Mouse (Mus musculus) limb, embryonic 12.5 days (tissue): Measurements from ENCODE around the gene Pdia2. TPM values are rescaled to one million over a fixed set of nuclear protein-coding genes. Genes with fewer than 3 reads are reported as not detected.
"Not testable (repeated sequence)": the region's sequence is repeated elsewhere in the genome, so short reads cannot be mapped to it uniquely, and the experiment has no call there.

ENCODE experiments used
- ATAC-seq: fragments of 200-750 bp; cut with Nextera tagmentation; 2 replicates; pipeline ENCODE4 v1.8.0; 2017; ENCODE audit warnings: low read depth, moderate TSS enrichment; ENCODE audit not compliant: insufficient number of reproducible peaks, insufficient read depth, low FRiP score, low TSS enrichment
- H3K27ac ChIP-seq: fragments of 300-500 bp; sonication (generic); 2 replicates; pipeline ENCODE4 v1.5.1; 2016; ENCODE audit warnings: mild to moderate bottlenecking, moderate library complexity
- H3K27me3 ChIP-seq: fragments of 300-500 bp; sonication (generic); 2 replicates; pipeline ENCODE4 v1.6.1; 2016; ENCODE audit warnings: mild to moderate bottlenecking, moderate library complexity
- H3K36me3 ChIP-seq: fragments of 300-500 bp; sonication (generic); 2 replicates; pipeline ENCODE4 v1.6.1; 2016; ENCODE audit warnings: mild to moderate bottlenecking, moderate library complexity
- H3K4me1 ChIP-seq: fragments of 300-500 bp; sonication (generic); replicated peaks from 2 replicates; pipeline ENCODE4 v1.6.1; 2016
- H3K4me2 ChIP-seq: fragments of 300-500 bp; sonication (generic); 2 replicates; pipeline ENCODE4 v1.6.1; 2016; ENCODE audit warnings: mild to moderate bottlenecking, moderate library complexity
- H3K4me3 ChIP-seq: fragments of 300-500 bp; sonication (generic); replicated peaks from 2 replicates; pipeline ENCODE4 v1.5.1; 2016; ENCODE audit warnings: mild to moderate bottlenecking
- H3K9ac ChIP-seq: fragments of 300-500 bp; sonication (generic); replicated peaks from 2 replicates; pipeline ENCODE4 v1.6.1; 2016; ENCODE audit warnings: mild to moderate bottlenecking, moderate library complexity
- H3K9me3 ChIP-seq: fragments of 300-500 bp; sonication (generic); 2 replicates; pipeline ENCODE4 v1.6.1; 2016; ENCODE audit warnings: mild to moderate bottlenecking, moderate library complexity
- WGBS: fragments of 180-500 bp; shearing (Covaris S2); methylation state at CpG from one replicate; pipeline ENCODE4 v1.1.7; 2016; 5-methylcytosine and 5-hydroxymethylcytosine counted together
- polyA plus RNA-seq: library from polyadenylated mRNA; unstranded; fragments of >200 nt; fragmentation: Nextera tagmentation; extraction: Ambion mirVana; gene quantifications from 2 replicates; pipeline ENCODE4 v1.2.1, GENCODE M21; 2016

Gene Pdia2
- polyA plus RNA-seq, 1 experiment from 2014 or later = 0.13 TPM

DNA sequence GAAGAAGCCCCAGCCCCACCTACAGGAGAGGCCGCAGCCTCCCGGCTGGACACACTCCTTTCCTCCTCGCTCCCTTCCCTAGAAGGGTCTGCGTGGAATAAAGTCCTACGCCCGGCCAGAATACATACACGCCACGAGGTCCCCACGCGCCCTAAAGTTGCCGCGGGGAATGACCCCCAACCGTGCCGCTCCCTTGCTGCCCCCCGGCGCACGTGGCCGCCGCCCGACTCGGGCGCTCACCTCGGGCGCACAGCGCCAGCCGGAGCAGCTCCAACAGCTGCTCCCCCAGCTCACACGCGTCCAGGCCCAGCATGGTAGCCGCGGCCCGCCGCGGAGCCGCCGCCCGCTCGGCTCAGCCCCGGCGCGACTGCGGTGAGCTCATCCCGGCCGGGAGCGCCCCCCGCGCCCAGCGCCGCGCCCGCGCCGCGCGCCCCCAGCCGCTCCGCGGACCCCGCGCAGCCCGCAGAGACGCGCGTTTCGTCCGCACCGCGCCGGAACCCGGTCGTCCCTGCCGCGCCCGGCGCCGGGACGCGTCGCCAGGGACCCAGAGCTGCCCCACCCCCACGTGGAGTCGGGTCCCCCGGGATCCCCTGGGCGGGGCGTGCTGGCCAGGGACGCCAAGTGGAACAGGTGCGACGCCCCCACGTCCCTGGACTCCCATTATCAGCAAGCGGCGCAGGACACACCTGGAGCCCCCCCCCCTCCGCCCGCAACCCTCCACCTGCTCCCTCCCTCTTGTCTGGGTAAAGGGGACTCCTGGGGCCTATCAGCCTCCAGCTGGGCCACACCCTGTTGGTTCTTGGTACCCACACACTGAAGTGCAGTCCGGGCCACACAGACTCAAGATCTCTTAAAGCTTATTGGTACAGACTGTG, 2.2 kb upstream of the Pdia2 start:
- H3K36me3 ChIP-seq = peaks cover 25% of the 10 kb centered on the region
- H3K4me3 ChIP-seq = peak overlapping the region; percentile 55
- no peaks in the 10 kb centered on the region for H3K9me3 ChIP-seq
- no peak for ATAC-seq
- H3K27ac ChIP-seq = no peak overlapping the region
- peak overlapping the region; percentile 94 for H3K4me2 ChIP-seq
- peak overlapping the region; percentile 58 for H3K9ac ChIP-seq
- peaks cover 38% of the 10 kb centered on the region for H3K4me1 ChIP-seq
- peaks cover 81% of the 10 kb centered on the region for H3K27me3 ChIP-seq
- WGBS = 1% methylated on average over 73 of the region's 92 CpGs

DNA sequence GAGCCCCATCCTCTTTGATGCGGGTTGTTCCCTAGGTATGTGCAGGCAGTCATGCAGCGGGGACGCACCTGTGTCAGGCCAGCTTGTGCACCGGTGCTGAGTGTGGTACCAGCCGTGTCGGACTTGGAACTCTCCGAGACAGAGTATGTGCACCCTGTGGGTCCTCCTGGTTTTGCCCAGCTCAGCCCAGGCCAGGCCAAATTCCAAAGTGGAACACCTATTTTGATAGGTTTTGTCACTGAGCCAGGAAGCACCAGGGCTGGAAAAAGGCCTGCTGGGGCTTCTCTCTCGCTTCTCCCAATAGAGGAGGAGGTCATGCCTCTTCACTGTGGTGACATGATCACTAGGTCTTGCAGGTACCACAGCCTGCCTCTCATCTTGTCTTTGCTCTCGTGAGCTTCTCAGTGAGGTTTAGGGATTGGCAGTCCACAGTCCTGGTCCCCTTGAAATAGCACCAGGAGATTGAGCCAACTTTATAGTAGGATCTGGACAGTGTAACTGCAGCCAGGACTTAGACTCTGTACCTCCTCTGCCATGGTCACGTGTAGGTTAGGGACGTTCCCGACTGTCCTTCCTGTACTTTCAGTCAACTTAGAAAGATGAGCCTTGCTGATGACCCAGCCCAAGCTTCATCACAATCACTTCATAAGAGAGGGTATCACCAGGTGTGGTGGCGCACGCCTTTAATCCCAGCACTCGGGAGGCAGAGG, 6.3 kb downstream of the Pdia2 start:
- WGBS = 94% methylated on average over 15 of the region's 15 CpGs
- Histone ChIP-seq H3K9ac (no peak overlapping the region), H3K4me1 (no peaks in the 10 kb centered on the region), H3K9me3 (no peaks in the 10 kb centered on the region), H3K27me3 (0 out of 2 replicates have a peak, but pooled peaks cover under 1% of the 10 kb centered on the region), H3K27ac (no peak overlapping the region), H3K4me2 (no peak overlapping the region), H3K4me3 (no peak overlapping the region), H3K36me3 (peaks cover 100% of the 10 kb centered on the region)
- no peak for ATAC-seq

DNA sequence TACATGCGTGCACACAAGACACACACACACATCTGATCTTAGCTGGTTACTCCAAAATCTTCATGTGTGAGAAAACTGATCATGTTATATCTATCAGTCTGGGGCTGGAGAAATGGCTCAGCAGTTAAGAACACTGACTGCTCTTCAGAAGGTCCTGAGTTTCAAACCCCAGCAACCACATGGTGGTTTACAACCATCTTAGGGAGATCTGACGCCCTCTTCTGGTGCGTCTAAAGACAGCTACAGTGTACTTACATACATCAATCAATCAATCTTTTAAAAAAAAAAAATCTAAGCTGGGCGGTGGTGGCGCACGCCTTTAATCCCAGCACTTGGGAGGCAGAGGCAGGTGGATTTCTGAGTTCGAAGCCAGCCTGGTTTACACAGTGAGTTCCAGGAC, 7.4 kb downstream of the Pdia2 start:
- peaks cover 100% of the 10 kb centered on the region for H3K36me3 ChIP-seq
- not testable (repeated sequence) for H3K9ac ChIP-seq, H3K27me3 ChIP-seq, H3K9me3 ChIP-seq, H3K27ac ChIP-seq, H3K4me1 ChIP-seq, H3K4me3 ChIP-seq, ATAC-seq, H3K4me2 ChIP-seq
- WGBS = 89% methylated on average over 7 of the region's 7 CpGs

DNA sequence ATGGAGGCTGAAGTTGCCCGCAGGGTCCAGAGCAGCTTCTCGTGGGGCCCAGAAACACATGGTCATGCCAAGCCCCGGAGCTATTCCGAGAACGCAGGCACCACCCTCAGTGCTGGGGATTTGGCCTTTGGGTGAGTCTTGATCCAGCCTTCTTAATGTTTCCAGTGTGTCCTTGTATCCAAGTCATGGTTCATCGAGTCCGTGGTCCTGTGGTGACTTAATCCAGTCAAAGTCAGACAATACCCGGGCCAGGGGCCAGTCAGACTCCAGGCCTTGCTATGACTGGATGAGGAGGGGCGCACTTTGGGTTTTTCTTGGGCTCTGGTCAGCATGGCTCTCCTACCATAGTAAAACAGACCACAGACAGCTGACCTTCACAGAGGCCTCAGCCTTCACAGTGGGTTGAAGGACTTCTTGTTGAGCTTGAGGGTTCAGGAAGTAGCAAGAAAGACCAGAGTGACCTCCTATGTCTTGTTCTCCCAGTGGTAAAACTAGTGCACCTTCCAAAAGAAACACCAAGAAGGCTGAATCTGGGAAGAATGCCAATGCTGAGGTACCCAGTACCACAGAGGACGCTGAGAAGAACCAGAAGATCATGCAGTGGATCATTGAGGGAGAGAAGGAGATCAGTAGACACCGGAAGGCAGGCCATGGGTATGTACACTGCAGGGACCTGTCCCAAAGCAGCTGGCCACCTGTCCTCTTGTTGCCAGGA, 10.6 kb downstream of the Pdia2 start:
- Histone ChIP-seq H3K27ac (no peak overlapping the region), H3K4me2 (no peak overlapping the region), H3K4me1 (no peaks in the 10 kb centered on the region), H3K36me3 (peaks cover 99% of the 10 kb centered on the region), H3K4me3 (no peak overlapping the region), H3K9me3 (no peaks in the 10 kb centered on the region), H3K9ac (no peak overlapping the region), H3K27me3 (no peaks in the 10 kb centered on the region)
- 95% methylated on average over 11 of the region's 11 CpGs for WGBS
- ATAC-seq = no peak

DNA sequence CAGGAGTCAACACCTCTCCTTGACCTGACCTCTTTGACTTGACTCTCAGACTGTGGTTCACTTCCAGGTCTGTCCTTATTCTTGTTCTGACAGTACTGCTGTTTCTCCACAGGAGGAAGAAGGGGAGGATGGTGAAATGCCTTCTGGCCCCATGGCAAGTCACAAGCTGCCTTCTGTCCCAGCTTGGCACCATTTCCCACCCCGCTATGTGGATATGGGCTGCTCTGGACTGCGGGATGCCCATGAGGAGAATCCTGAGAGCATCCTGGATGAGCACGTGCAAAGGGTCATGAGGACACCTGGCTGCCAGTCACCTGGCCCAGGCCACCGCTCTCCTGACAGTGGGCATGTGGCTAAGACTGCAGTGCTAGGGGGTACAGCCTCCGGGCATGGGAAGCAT, 11.3 kb downstream of the Pdia2 start:
- H3K27ac ChIP-seq = no peak overlapping the region
- H3K9ac ChIP-seq = no peak overlapping the region
- H3K27me3 ChIP-seq = no peaks in the 10 kb centered on the region
- H3K4me3 ChIP-seq = no peak overlapping the region
- no peaks in the 10 kb centered on the region for H3K9me3 ChIP-seq
- no peak for ATAC-seq
- no peak overlapping the region for H3K4me2 ChIP-seq
- no peaks in the 10 kb centered on the region for H3K4me1 ChIP-seq
- H3K36me3 ChIP-seq = peaks cover 99% of the 10 kb centered on the region
- 96% methylated on average over 5 of the region's 5 CpGs for WGBS

DNA sequence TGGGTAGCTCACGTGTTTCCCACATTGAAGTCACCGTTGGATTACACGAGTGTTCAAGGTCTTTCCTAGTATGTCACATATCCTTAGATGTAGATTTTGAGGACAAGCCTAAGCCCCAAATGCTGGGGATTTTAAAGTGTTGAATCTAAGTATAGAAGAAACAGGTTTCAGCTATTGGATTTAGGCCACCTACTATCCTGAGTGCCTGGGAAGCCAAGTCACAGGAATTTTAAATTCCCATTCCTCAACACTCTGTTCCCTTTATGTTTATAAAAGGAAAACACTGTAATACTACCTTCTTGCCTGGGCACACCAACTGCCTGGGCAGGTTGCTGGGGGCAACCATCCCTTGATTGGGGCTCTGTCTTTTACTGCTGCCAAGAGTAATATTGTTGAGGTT, 17.7 kb downstream of the Pdia2 start:
- Histone ChIP-seq H3K36me3 (peaks cover 75% of the 10 kb centered on the region), H3K4me2 (no peak overlapping the region), H3K9ac (no peak overlapping the region), H3K4me3 (no peak overlapping the region), H3K27ac (no peak overlapping the region), H3K27me3 (no peaks in the 10 kb centered on the region), H3K4me1 (no peaks in the 10 kb centered on the region), H3K9me3 (peaks cover 3% of the 10 kb centered on the region; the same call in 1 of the 2 replicates)
- ATAC-seq = no peak
- 97% methylated on average over 3 of the region's 3 CpGs for WGBS

DNA sequence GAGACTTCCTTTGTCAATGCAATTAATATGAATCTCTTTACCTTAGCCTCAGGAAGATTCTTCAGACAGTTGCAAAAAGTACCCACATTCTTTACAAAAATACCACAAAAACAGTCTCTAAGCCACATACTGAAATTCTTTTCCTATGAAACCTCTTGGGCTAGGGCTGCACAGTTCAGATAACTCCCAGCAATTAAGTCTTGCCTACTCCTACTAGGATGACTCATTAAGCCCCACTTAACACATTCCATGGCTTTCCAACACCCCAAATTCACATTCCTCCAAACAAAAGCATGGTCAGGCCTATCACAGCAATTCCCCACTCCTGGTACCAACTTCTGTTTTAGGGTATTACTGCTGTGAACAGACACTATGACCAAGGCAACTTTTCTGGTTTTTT, 20.3 kb downstream of the Pdia2 start:
- H3K27me3 ChIP-seq = no peaks in the 10 kb centered on the region
- no peak overlapping the region for H3K4me2 ChIP-seq
- H3K36me3 ChIP-seq = peaks cover 72% of the 10 kb centered on the region
- H3K27ac ChIP-seq = no peak overlapping the region
- peaks cover 3% of the 10 kb centered on the region; the same call in 1 of the 2 replicates for H3K9me3 ChIP-seq
- H3K4me3 ChIP-seq = no peak overlapping the region
- H3K4me1 ChIP-seq = no peaks in the 10 kb centered on the region
- no peak for ATAC-seq
- H3K9ac ChIP-seq = no peak overlapping the region

DNA sequence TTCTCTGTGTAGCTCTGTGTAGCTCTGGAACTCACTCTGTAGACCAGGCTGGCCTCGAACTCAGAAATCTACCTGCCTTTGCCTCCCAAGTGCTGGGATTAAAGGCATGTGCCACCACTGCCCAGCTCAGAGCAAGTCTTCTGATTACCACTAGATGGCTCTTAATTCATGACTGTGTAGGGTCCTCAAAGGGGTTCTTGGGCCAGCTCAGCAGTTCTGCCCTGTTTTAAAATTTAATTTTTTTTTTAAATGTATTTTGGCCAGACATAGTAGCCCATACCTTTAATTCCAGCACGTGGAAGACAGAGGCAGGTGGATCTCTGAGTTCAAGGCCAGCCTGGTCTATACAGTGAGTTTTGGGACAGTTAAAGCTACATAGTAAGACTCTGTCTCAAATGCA, 23.6 kb downstream of the Pdia2 start:
- H3K4me3 ChIP-seq, H3K4me1 ChIP-seq, ATAC-seq, H3K27ac ChIP-seq, H3K9me3 ChIP-seq, H3K4me2 ChIP-seq, H3K9ac ChIP-seq, H3K27me3 ChIP-seq: not testable (repeated sequence)
- H3K36me3 ChIP-seq = peaks cover 56% of the 10 kb centered on the region
- 84% methylated on average over 2 of the region's 2 CpGs for WGBS

DNA sequence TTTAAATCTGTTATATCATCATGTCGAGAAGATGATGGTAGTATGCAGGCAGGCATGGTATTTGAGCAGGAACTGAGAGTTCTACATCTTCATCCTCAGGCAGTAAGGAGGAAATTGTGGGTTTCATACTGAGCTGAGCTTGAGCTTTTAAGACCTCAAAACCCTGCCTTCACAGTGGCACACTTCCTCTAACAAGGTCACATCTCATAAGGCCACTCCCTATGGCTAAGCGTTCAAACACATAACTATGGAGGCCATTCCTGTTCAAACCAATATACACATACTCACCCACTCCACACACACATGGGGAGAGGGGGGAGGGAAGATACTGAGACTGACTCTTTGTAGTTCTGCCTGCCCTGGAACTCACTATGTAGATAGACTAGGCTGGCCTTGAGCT, 30.8 kb downstream of the Pdia2 start:
- no peak overlapping the region for H3K4me2 ChIP-seq
- no peaks in the 10 kb centered on the region for H3K9me3 ChIP-seq
- H3K27me3 ChIP-seq = no peaks in the 10 kb centered on the region
- H3K36me3 ChIP-seq = peaks cover 24% of the 10 kb centered on the region
- no peaks in the 10 kb centered on the region for H3K4me1 ChIP-seq
- no peak overlapping the region for H3K9ac ChIP-seq
- no peak overlapping the region for H3K27ac ChIP-seq
- 90% methylated on average over 2 of the region's 2 CpGs for WGBS
- H3K4me3 ChIP-seq = no peak overlapping the region
- no peak for ATAC-seq

DNA sequence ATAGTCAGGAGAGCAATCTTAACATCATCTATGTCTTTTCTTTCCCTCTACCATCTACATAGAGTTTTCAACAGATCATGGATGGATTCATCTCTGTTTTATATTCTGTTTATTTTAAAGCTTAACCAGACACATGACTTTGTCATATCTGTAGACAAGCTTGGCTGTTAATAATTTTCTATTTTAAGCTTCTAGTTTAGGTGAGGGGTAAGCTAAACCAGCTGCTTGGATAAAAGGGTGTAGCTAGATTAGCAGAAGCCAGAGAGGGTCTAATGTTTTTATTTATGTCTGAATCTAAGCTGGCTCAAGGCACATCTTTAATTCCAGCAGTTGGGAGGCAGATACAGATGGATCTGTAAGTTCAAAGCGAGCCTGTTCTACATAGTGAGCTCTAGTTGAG, 36.2 kb downstream of the Pdia2 start:
- no peak for ATAC-seq
- Histone ChIP-seq H3K4me1 (no peaks in the 10 kb centered on the region), H3K36me3 (peaks cover 30% of the 10 kb centered on the region; the same call in 1 of the 2 replicates), H3K9me3 (no peaks in the 10 kb centered on the region), H3K4me2 (no peak overlapping the region), H3K4me3 (no peak overlapping the region), H3K27ac (no peak overlapping the region), H3K27me3 (no peaks in the 10 kb centered on the region), H3K9ac (no peak overlapping the region)
- 92% methylated on average over 1 of the region's 1 CpGs for WGBS

DNA sequence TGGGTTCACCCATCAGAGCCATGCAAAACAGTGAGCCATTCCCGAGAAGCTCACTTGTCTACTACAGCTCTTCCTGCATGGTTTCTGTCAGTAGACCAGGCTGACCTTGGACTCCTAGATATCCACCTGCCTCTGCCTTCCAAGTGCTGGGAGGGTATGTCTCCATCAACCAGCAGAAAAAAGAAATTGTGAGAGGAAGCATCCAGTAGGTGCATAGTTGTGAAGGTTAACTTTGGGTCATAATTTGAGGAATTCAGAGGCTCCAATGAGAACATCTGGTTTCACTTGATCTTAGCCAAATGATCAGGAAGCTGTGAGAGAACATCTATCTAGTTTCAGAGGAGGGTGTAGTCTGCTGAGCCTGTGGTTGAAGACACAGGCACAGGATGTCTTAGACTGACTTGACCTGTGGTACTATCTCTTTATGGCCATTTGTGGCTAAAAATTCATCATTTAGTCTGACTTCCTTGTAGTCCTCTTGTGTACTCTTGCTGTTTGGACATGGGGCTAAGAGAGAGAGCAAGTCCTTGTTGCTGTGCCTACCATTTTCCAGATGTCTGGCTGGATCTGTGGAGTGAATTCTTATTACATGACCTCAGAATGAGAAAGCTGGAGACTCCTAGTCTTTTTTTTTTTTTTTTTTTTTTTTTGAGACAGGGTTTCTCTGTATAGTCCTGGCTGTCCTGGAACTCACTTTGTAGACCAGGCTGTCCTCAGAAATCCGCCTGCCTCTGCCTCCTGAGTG, 46.8 kb downstream of the Pdia2 start:
- Histone ChIP-seq H3K4me3 (no peak overlapping the region), H3K27ac (no peak overlapping the region), H3K9ac (no peak overlapping the region), H3K36me3 (peaks cover 80% of the 10 kb centered on the region), H3K4me1 (no peaks in the 10 kb centered on the region), H3K4me2 (no peak overlapping the region), H3K9me3 (no peaks in the 10 kb centered on the region), H3K27me3 (no peaks in the 10 kb centered on the region)
- WGBS = 96% methylated on average over 2 of the region's 2 CpGs
- no peak for ATAC-seq
